Mouse (Mus musculus): ENCODE data around the gene AF067063. TPM values are rescaled to one million over a fixed set of nuclear protein-coding genes. Genes with fewer than 3 reads are reported as not detected.
A peak's percentile ranks its signal among the peaks of the same experiment; 100 is the strongest.

AF067063 gene
- total and polyA plus RNA-seq, 2 experiments from 2014 or later = 0.47 TPM; not detected in 1

DNA sequence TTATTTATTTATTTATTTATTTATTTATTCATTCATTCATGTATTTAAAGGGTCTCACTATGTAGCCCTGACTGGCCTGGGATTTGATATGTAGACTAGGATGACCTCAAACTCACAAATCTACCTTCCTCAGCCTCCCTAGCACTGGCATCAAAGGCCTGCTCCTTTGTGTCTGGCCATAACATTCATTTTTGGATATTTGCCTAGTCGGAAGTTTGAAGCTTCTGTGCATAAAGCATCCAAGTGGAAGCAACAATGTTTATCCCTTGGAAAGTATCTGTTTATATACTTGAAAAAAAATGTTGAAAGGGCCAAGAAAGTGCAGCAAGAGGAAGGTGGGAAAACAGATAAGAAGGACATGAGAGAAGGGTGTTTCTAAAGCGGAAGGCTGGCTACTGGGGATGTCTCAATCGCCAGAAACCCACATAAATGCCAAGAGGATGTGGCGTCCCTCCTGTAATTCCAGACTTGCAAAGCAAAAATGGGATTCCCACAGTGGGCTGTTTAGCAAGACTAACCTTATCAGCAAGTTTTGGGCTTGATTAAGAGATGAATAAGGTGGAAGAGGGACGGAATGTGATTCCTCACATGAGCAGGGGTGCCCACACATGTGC lies 37.1 kb downstream of the AF067063 start:
- H3K36me3 ChIP-seq (ENCODE audit: insufficient read depth, low read length) = no peaks in the 10 kb centered on the region
- H3K27me3 ChIP-seq (ENCODE audit: insufficient read depth, low read length) = no peaks in the 10 kb centered on the region
- 69% methylated on average over 5 of the region's 5 CpGs for WGBS
- H3K9ac ChIP-seq (replicated peaks; ENCODE audit: low read length) = no peak overlapping the region
- no peak overlapping the region for H3K4me3 ChIP-seq (ENCODE audit: low read length)
- ATAC-seq = no peak
- DNase-seq (ENCODE audit: low spot score) = no peak
- H3K4me2 ChIP-seq (ENCODE audit: low read depth, low read length) = no peak overlapping the region
- H3K9me3 ChIP-seq (ENCODE audit: low read length) = no peaks in the 10 kb centered on the region
- peaks cover 4% of the 10 kb centered on the region; the same call in 1 of the 2 replicates for H3K4me1 ChIP-seq (ENCODE audit: insufficient read depth, low read length)
- TF ChIP-seq CTCF (IDR thresholded peaks at IDR 0.05; ENCODE audit: low read depth) = no peak
- H3K27ac ChIP-seq = no peak overlapping the region

DNA sequence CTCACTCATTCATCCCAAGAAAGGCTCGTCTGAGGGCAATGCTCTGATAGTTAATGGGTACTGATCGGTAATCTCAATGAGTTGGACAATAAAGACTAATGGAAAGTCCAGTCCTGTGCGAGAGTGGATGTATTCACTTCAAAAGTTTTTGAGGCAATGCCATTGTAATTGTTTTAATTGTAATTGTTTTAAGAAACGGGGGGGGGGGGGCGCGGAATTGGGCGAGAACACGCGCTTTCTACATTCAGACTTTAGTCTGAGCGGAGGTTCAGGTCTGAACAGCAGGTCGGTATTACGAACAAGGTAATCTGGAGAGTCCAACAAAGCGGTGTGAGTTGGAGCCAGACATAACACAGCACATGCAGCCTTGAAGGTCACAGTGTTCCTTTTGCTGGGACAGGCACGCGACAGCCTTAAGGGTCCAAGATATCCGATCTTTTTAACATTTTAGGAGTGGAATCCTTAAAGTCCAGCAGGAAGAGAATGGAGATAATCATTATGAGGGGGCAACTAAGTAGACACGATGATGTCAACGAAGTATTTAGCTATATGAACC lies 38.4 kb downstream of the AF067063 start:
- Histone ChIP-seq H3K27ac (peak overlapping the region; percentile 98), H3K4me3 (ENCODE audit: low read length) (peak overlapping the region; percentile 76), H3K36me3 (ENCODE audit: insufficient read depth, low read length) (0 out of 2 replicates have a peak, but pooled peaks cover 3% of the 10 kb centered on the region), H3K4me2 (ENCODE audit: low read depth, low read length) (peak overlapping the region; percentile 79), H3K9ac (replicated peaks; ENCODE audit: low read length) (peak overlapping the region; percentile 94), H3K4me1 (ENCODE audit: insufficient read depth, low read length) (peaks cover 4% of the 10 kb centered on the region; the same call in 1 of the 2 replicates), H3K27me3 (ENCODE audit: insufficient read depth, low read length) (no peaks in the 10 kb centered on the region), H3K9me3 (ENCODE audit: low read length) (no peaks in the 10 kb centered on the region)
- DNase-seq (ENCODE audit: low spot score) (peak; percentile 11), ATAC-seq (no peak)
- WGBS = 3% methylated on average over 18 of the region's 18 CpGs
- no peak for TF ChIP-seq CTCF (IDR thresholded peaks at IDR 0.05; ENCODE audit: low read depth)

DNA sequence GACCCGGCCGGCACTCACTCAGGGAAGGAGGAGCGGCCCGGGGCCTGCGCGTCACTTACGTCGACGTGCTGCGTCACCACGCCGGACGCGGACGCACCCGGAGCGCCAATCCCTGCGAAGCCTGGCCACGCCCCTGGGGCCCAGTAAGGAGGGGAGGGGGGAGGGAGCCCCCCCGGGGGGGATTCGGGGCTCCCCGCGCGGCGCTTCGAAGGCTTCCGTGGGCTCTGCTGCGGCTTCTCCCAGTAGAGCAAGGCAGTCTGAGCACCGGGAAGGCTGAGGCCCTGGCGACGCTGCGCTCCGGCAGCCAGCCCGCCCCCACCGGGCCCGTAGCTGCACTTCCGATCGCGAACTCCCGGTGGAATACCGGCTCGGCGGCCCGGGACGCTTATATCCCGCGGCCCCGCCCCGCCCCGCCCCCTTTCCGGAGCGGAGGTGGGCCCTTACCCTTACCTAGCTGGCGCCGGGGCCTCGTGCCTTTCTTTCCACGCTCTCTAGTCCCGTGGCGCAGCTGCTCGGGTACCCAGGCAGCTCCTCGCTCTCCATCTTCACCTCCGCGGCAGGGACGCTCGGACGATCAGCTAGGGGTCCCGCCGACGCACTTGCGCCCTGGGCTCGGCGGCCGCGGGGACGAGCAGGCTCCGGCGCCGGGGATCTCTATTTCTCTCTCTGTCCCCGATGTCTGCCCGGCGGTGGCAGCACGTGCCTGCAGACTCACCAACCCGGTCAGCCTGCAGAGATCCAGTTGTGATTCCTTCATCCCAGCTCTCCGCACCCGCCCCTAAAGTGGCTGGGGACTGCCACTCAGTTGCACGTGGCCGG lies 39.0 kb downstream of the AF067063 start, which contains the start of gene Zfp131:
Gene Zfp131, minus strand, starts transcription at position 129 of the 819 bp plus-strand sequence.
- no peak for TF ChIP-seq CTCF (IDR thresholded peaks at IDR 0.05; ENCODE audit: low read depth)
- H3K9me3 ChIP-seq (ENCODE audit: low read length) = no peaks in the 10 kb centered on the region
- H3K4me3 ChIP-seq (ENCODE audit: low read length) = peak within 1 kb of the TSS; percentile 76
- H3K27ac ChIP-seq = peak within 1 kb of the TSS; percentile 98
- under 1% methylated on average over 47 of the region's 86 CpGs for WGBS
- peak within 1 kb of the TSS; percentile 94 for H3K9ac ChIP-seq (replicated peaks; ENCODE audit: low read length)
- peaks cover 4% of the 10 kb centered on the region; the same call in 1 of the 2 replicates for H3K4me1 ChIP-seq (ENCODE audit: insufficient read depth, low read length)
- 0 out of 2 replicates have a peak, but pooled peaks cover 3% of the 10 kb centered on the region for H3K36me3 ChIP-seq (ENCODE audit: insufficient read depth, low read length)
- DNase-seq (ENCODE audit: low spot score) = peak; percentile 98
- no peaks in the 10 kb centered on the region for H3K27me3 ChIP-seq (ENCODE audit: insufficient read depth, low read length)
- peak within 1 kb of the TSS; percentile 79 for H3K4me2 ChIP-seq (ENCODE audit: low read depth, low read length)
- peak; percentile 97 for ATAC-seq

GRCm38 (mm10) chr13:119789851-119790717 lies 39.9 kb downstream of the AF067063 start:
- ATAC-seq (peak; percentile 76), DNase-seq (ENCODE audit: low spot score) (peak; percentile 86)
- H3K9me3 ChIP-seq (ENCODE audit: low read length) = no peaks in the 10 kb centered on the region
- no peaks in the 10 kb centered on the region for H3K27me3 ChIP-seq (ENCODE audit: insufficient read depth, low read length)
- H3K4me1 ChIP-seq (ENCODE audit: insufficient read depth, low read length) = peaks cover 4% of the 10 kb centered on the region; the same call in 1 of the 2 replicates
- H3K4me3 ChIP-seq (ENCODE audit: low read length) = peak overlapping the region; percentile 76
- H3K4me2 ChIP-seq (ENCODE audit: low read depth, low read length) = peak overlapping the region; percentile 79
- H3K27ac ChIP-seq = peak overlapping the region; percentile 98
- TF ChIP-seq CTCF (IDR thresholded peaks at IDR 0.05; ENCODE audit: low read depth) = no peak
- WGBS = under 1% methylated on average over 61 of the region's 66 CpGs
- H3K9ac ChIP-seq (replicated peaks; ENCODE audit: low read length) = peak overlapping the region; percentile 94
- H3K36me3 ChIP-seq (ENCODE audit: insufficient read depth, low read length) = 0 out of 2 replicates have a peak, but pooled peaks cover 3% of the 10 kb centered on the region

- Histone ChIP-seq H3K27ac (no peak overlapping the region), H3K27me3 (ENCODE audit: insufficient read depth, low read length) (no peaks in the 10 kb centered on the region), H3K4me1 (ENCODE audit: insufficient read depth, low read length) (no peaks in the 10 kb centered on the region), H3K36me3 (ENCODE audit: insufficient read depth, low read length) (peaks cover 27% of the 10 kb centered on the region), H3K4me2 (ENCODE audit: low read depth, low read length) (no peak overlapping the region), H3K4me3 (ENCODE audit: low read length) (no peak overlapping the region), H3K9ac (replicated peaks; ENCODE audit: low read length) (no peak overlapping the region), H3K9me3 (ENCODE audit: low read length) (no peaks in the 10 kb centered on the region)
- DNase-seq (ENCODE audit: low spot score) (no peak), ATAC-seq (no peak)
- 83% methylated on average over 4 of the region's 4 CpGs for WGBS
- TF ChIP-seq CTCF (IDR thresholded peaks at IDR 0.05; ENCODE audit: low read depth) = no peak
These were observed 46.4 kb downstream of the AF067063 start for GRCm38 (mm10) chr13:119783581-119783980.

Other genes with a start within 250 kb of the AF067063 start
- 2.2 and 2.4 TPM in 2 replicates for gene Ccl28, start 206.4 kb downstream of the AF067063 start, total RNA-seq (2014; rRNA removed)
- gene Ccl28, start 206.4 kb downstream of the AF067063 start, polyA plus RNA-seq (2015; fragmentation: Nextera tagmentation; extraction: Ambion mirVana) = 0.33 and 0.57 TPM in 2 replicates
- 230 and 254 TPM in 2 replicates for gene Hmgcs1, start 139.8 kb downstream of the AF067063 start, total RNA-seq (2014; rRNA removed)
- 376 and 384 TPM in 2 replicates for gene Hmgcs1, start 139.8 kb downstream of the AF067063 start, polyA plus RNA-seq (2015; fragmentation: Nextera tagmentation; extraction: Ambion mirVana)
- 9.8 and 10.3 TPM in 2 replicates for gene Nim1k, start 74.3 kb downstream of the AF067063 start, total RNA-seq (2014; rRNA removed)
- gene Nim1k, start 74.3 kb downstream of the AF067063 start, polyA plus RNA-seq (2015; fragmentation: Nextera tagmentation; extraction: Ambion mirVana) = 7.4 and 8.0 TPM in 2 replicates
- 21.1 and 27.7 TPM in 2 replicates for gene Zfp131, start 39.3 kb downstream of the AF067063 start, total RNA-seq (2014; rRNA removed)
- gene Zfp131, start 39.3 kb downstream of the AF067063 start, polyA plus RNA-seq (2015; fragmentation: Nextera tagmentation; extraction: Ambion mirVana) = 26.3 and 29.6 TPM in 2 replicates
- gene D13Ertd608e, start 5.8 kb upstream of the AF067063 start, total RNA-seq (2014; rRNA removed) = not detected in 2 replicates
- gene D13Ertd608e, start 5.8 kb upstream of the AF067063 start, polyA plus RNA-seq (2015; fragmentation: Nextera tagmentation; extraction: Ambion mirVana) = not detected in 2 replicates
- not detected in 2 replicates for gene Tcstv1, start 64.6 kb upstream of the AF067063 start, total RNA-seq (2014; rRNA removed)
- gene Tcstv1, start 64.6 kb upstream of the AF067063 start, polyA plus RNA-seq (2015; fragmentation: Nextera tagmentation; extraction: Ambion mirVana) = not detected in 2 replicates
- gene Gm21761, start 99.1 kb upstream of the AF067063 start, total RNA-seq (2014; rRNA removed) = not detected in 2 replicates
- not detected in 2 replicates for gene Gm21761, start 99.1 kb upstream of the AF067063 start, polyA plus RNA-seq (2015; fragmentation: Nextera tagmentation; extraction: Ambion mirVana)
- gene B020031M17Rik, start 120.6 kb upstream of the AF067063 start, total RNA-seq (2014; rRNA removed) = not detected in 2 replicates
- gene B020031M17Rik, start 120.6 kb upstream of the AF067063 start, polyA plus RNA-seq (2015; fragmentation: Nextera tagmentation; extraction: Ambion mirVana) = not detected in 2 replicates
- gene Gm36079, start 196.8 kb upstream of the AF067063 start, total RNA-seq (2014; rRNA removed) = not detected in 2 replicates
- not detected in 2 replicates for gene Gm36079, start 196.8 kb upstream of the AF067063 start, polyA plus RNA-seq (2015; fragmentation: Nextera tagmentation; extraction: Ambion mirVana)
- gene Gm21188, start 222.0 kb upstream of the AF067063 start, total RNA-seq (2014; rRNA removed) = not detected in 2 replicates
- gene Gm21188, start 222.0 kb upstream of the AF067063 start, polyA plus RNA-seq (2015; fragmentation: Nextera tagmentation; extraction: Ambion mirVana) = 0.24 TPM in 1 of 2 replicates, not detected in the other

All from hindbrain, postnatal 0 days (tissue).